Mouse (Mus musculus) B cell, adult 2 months (primary cell): ENCODE data around the gene Trim7.
A peak's percentile ranks its signal among the peaks of the same experiment; 100 is the strongest.
"Not testable (repeated sequence)": the region's sequence is repeated elsewhere in the genome, so short reads cannot be mapped to it uniquely, and the experiment has no call there.

ENCODE experiments used
- DNase-seq, 2 experiments: peaks; one replicate each; pipeline ENCODE4 v3.0.0; 2022

The Trim7 gene

DNA sequence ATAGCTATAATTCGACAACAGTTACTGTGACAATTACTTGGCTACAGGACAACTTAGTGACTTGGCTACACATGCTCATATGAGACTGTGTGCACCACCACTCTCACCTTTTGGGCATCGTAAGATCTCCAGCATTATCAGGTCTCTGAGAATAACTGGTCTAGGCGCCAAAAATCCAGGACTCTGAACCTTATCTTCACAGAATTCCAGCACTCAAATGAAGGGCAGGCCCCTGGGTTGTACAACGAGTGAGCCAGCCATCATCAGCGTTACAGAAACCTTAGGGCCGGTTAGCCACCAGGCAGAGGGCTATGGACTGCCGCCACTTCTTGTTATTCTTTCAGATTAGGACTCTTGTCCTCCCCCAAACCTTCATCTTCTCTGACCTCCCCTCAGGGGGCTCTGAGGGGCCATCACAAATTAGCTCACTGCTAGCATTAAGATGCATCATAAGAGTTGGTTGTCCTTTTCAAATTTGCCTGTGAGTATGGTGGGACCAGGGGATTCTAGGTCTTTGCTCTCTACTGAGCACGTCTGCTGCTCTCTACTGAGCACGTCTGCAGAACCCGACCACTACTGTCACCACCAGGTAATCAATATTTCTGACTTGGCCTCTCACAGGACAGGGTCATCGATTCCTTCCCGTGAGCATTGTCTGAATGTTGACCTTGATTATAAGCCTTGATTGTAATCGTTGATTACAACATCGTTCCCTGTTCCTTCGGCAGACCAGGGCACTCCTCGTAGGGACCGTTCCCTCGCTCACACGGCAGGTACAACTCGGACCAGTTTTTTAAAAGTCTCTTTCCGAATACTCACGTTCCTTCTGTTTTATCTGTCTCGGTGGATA lies 26.9 kb downstream of the Trim7 start:
- DNase-seq: no peak

DNA sequence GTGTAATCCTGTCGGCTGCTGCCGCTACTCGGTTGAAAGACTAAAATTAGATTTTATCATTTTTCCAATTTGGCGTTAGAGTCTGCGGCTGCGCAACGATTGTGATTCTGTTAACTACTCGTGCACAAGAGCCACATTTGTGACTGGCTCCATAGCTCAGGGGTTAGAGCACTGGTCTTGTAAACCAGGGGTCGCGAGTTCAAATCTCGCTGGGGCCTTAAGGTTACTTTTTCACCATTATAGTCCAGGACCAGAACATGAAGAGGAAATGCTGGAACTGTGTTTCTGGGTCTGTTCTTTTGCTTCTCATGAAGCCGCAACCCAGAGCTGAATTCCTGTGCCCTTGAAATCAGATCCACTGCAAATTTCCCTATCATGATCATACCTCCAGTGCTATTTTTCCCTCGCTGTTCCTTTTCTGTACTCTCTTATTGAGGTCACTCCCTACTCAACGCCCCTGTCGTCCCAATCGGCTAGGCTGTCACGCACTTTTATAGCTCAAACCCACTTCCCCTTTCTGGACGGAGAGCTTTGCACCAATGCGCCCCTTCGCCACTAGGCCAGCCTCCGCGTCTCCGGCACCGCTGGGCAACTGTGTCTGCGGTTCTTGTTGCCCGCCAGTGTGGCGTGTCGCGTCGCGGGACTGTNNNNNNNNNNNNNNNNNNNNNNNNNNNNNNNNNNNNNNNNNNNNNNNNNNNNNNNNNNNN lies 27.7 kb downstream of the Trim7 start:
- peak; percentile 91 for DNase-seq

DNA sequence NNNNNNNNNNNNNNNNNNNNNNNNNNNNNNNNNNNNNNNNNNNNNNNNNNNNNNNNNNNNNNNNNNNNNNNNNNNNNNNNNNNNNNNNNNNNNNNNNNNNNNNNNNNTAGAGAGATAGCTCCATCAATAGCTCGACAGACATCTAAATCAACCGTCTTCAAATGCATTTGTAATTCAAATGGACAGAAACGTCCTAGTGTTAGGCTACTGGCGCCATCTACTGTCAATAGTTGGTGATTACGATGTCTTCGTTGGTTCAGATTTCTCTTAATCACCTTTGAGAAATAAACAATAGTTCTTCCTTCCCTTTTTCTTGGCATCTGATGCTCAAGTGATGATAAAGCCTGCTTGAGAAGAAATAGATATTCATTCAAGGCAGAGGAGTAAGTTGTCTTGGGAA lies 33.1 kb downstream of the Trim7 start:
- peak; percentile 72 to 80 for DNase-seq

GRCm38 (mm10) chr11:48862784-48863319 lies 36.9 kb downstream of the Trim7 start:
- DNase-seq: no peak

DNA sequence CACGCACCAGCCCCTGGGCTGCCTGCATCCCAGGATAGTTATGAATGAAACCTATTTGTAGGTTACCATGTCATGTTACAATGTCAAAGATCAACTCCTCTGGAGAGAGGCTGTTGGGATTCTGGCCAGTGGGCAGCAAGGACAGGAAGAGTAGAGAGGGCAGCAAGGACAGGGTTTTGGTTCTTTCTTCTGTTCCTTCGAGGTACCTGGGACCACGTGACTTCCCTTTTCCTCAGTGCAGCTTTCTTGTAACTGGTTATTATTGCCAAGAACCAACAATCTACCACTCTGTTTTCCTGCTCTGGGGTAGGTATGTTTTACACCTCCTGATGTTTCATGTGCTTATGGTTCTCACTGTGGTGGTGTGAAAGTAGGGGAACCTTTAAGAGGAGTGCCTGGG lies 37.9 kb downstream of the Trim7 start:
- DNase-seq: no peak

DNA sequence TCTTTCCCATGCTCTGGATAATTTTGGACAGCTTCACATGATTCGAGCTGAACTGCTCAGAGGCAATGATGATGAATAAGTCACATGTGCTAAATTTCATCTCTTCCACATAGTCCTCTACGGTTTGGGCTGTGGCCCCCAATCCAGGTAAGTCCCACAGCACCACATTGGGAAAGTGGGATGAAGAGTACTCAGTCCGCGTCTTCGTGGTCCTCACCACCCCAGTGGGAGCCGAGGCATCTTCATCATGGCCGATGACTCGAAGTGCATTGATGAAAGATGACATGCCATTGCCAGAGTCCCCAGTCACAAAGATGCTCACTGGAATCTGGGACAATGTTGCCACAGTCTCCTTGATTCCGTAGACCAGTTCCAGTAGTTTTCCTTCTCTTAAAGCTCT lies 40.5 kb downstream of the Trim7 start:
- DNase-seq: no peak

DNA sequence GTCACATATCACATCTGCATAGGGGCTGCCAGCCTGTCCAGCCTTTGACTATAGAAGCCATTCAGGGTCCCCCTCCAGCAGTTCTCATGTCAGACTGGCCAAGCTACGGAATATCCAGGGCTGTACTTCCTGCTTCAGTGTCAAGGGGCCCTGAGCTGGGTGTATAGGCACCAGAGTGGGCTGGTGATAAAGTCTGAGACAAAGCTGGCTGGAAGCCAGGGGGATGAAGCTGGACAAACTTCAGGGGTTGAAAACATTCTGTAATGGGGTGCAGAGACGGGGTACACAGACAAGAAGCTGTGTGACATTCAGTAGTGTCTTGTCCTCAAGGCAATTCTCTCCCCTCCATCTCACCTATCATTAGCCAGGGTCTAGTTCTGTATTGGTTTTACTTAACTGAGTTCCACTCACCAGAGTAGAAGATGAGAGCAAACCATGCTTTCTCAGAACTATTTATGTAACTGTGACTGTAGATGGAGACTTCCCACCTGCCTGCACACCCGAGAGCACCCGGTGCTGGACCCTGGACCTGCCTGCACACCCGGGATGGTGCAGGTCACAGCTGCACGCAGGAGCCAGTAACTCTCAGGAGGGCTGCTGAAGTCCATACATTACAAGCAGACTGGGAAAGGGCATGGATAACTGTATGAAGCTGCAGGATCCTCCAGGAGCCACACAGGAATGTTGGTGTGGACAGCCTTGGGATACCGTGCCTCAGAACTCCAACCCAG lies 43.6 kb downstream of the Trim7 start:
- DNase-seq: no peak

DNA sequence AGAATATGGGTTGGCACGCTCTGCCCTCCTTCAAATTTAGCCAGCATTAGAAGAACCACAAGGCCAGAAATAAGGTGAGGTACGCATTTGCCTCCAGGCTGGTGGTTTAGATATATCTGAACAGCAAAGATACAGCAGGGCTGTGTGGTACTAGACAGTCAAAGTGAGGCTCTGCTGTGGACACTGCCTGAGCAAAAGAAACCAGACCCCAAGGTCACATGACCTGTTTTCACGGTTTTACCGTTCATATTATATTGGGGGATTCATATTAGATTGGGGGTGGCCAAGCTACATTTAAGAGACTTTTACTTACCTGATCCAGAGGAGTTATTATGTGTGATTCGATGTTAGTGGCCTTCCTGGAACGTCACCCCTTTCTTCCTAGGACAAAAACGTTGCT lies 44.8 kb downstream of the Trim7 start:
- DNase-seq: no peak

- peak; percentile 81 to 85 for DNase-seq
Measured at GRCm38 (mm10) chr11:48871201-48871772, 45.3 kb downstream of the Trim7 start, which contains the start of gene Irgm1. Gene Irgm1 (minus strand): TSS chr11:48871683.

DNA sequence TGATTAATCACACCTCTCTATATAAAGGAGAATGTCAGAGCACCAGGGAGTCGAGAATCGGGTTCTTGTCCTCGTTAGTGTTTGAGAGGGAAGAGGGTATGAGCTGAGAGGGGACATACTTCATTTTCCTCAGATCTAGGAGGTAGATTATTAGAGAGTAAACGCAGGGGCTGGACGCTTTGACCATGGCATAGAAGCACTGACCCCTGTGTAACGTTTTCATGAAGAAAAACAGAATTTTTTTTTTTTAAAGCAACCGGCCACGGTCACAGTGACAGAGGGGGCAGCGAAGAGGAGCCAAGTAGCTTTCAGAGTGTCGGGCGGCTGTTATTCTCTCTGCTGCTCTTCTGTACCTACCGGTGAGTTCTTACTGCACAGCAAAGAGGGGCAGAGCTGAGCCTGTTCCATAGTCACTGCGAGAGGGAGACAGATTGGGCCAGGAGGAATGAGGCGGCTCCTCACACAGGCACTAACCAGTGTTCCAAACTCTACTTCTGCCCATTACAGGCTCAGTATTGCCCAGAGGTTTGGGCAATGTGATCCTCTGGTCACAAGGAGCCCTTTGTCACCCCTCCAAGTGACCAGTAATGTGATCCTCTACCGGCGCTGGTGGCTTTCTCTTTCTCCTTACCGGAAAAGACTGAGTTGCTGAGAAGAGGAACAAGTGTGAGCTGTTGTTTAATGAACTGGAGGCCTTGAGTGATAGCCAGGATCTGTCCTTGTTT lies 46.0 kb downstream of the Trim7 start:
- DNase-seq: peak; percentile 45 to 47

DNA sequence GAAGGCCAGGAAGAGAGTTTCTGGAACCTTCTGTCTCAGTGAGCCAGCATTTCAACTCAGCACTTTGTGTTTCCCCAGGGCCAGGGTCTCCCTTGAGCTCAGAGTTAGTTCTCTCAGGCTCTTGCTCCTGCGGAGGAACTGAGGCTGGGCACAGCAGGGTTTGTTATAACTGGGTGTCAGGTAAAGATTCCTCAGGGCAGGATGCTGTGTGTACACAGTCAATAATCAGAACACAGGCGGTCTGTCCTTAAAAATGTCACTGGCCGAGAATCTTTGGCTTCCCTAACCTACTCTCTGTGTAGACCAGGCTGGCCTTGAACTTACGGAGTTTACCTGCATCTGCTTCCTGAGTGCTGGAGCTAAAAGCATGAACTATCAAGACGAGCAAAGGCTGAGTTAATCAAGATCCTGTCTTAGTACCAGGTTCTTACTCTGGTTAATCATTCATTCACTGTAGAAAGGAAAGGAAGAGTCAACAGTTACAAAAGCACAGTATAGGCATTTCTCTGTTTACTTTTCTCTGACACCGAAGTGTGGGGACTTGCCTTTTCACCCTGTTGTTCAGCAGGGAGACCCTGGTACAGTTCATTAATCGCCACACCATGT lies 46.9 kb downstream of the Trim7 start:
- DNase-seq: no peak

- DNase-seq: no peak
Measured at GRCm38 (mm10) chr11:48873591-48874290, 47.8 kb downstream of the Trim7 start.

DNA sequence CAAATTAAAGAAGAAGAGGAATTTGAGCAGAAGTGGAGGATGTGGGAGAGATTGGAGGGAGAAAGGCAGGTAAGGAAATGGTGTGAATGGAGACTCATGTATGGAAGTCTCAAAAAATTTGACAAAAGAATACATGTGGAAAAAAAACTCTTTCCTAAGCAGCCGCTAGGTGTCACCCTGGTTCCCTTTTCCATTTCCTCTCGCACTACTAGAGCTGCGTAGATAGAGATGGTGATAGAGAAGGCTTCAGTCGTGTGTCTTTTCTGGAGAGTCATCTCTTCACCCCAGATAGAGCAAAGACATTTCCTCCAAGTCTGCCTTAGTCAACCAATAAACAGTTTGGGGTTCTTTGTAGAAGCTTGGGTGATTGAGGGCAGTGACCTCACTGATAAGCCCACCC lies 48.5 kb downstream of the Trim7 start:
- DNase-seq: peak; percentile 77 to 78

DNA sequence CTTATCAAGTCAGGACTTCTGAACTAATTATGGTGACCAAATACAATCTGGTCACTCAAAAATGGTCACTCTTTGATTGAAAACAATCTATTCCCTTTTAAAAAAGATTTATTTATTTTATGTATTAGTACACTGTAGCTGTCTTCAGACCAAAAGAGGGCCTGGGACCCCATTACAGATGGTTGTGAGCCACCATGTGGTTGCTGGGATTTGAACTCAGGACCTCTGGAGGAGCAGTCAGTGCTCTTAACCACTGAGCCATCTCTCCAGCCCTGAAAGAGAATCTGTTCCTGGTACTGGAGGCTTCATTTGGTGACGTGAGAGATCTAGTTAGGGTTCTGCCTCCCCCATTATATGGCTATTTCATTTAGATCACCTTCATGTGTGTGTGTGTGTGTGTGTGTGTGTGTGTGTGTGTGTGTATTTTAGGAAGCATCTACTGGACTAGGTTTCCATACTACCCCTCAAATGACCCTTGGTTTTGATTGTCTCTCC lies 49.5 kb downstream of the Trim7 start:
- not testable (repeated sequence) for DNase-seq

GRCm38 (mm10) chr11:48876680-48877079 lies 50.7 kb downstream of the Trim7 start:
- no peak for DNase-seq

DNA sequence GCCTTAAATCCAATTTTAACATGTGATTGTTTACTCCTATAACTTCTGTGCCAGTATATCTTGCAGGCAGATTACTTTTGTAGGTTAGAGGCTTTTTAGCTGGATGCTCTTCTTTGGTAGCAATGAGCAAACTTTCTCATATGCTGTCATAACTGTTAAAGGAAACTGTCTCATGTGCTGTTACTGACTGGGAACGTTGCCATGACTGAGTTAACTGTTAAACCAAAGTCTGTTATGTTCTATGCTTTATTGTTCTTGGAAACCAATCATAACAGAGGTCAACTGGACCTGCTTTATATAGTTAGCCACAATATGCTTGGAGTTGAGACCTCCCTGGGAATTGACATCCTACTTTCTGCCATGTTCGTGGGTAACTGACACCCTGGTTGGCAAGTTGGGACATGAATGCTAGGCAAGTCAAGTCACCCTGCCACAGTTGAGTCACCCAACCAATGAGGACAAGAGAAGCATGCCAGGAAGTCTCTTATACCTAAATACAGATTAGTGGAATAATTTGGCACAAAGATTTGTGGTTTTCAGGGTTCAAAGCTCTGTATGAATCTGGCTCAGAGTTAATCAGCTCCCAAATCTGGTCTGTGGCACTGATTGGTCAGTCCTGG lies 73.0 kb downstream of the Trim7 start:
- no peak for DNase-seq

DNA sequence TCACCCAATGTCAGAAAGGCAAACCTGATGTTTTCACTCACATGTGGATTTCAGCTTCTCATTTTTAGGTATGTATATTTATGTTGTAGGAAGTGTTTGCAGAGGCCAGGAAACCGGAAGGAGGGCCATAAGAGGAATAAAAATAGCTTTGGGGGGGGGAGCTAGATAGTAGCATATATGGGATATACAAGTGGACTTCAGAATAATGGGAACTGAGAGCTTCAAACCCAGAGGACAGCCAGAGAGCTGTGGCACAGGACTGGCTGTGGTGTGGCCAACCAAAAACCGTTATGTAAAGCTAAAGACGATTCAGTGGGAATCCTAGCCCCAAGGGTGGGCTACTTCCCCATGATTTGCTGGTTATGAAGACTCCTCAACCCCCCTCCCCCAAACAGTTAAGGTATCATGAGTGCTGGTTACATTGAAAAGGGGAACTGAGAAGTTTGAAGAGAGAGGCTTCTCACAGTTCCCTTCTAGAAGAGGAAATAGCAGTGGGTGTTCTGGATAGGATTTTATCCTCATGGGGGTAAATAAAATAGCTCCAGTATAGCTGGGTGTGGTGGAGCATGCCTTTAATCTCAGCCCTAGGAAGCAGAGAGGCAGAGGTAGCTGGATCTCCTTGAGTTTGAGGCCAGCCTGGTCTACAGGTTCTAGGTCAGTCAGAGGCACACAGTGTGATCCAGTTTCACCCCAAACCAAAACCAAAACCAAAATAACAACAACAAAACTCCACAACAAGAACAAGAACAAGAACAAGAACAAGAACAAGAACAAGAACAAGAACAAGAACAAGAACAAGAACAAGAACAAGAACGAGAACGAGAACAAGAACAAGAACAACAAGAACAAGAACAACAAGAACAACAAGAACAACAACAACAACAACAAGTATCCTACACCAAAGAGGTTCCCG lies 75.0 kb downstream of the Trim7 start:
- DNase-seq: peak; percentile 66 to 68

DNA sequence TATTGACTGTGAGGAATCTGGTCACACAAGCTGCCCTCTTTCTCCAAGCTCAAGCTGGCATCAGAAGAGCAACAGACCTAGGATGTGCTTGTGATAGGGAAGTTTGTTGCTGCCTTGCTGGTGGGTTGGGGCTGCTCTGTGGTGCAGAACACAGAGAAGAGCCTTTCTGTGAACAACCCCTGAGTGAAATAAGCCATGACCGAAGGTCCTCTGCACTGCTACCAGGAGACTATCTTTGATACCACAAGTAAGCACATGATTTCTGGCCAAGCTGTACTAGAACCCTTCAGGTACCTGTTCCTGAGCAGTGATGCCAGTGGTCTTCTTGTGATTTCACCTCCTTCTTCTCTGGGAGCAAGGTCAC lies 75.6 kb downstream of the Trim7 start:
- peak; percentile 57 to 59 for DNase-seq
